Mouse (Mus musculus) ES-Bruce4 (cell line): Measurements from ENCODE around the gene Aaas.

ENCODE experiments used
- CTCF ChIP-seq: IDR thresholded peaks from one replicate; pipeline ENCODE4 v1.8.1; 2011; ENCODE audit warnings: low read depth, low read length
- EP300 ChIP-seq: IDR thresholded peaks from 2 replicates; pipeline ENCODE4 v1.6.1; 2011; ENCODE audit warnings: low read depth, low read length; ENCODE audit not compliant: insufficient read depth
- POLR2A ChIP-seq: IDR thresholded peaks from one replicate; pipeline ENCODE4 v1.8.1; 2011; ENCODE audit warnings: low read length; ENCODE audit not compliant: insufficient read depth

DNA sequence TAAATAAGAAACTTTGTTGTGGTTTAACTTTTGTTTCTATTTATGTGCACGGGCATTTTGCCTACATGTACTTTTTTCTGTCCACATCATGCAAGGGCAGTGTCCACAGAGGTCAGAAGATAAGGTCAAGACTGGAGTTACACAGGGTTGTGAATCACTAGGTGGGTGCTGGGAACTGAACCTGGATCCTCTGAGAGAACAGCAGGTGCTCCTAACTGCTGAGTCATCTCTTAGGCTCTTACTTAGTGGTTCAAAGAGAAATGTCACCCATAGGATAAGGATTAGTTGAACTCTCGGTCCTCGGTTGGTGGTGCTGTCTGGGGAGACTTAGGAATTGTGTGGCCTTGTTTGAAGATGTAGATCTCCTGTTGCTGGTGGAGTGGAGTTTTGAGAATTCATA lies 38.4 kb upstream of the Aaas start:
- no peak for TF ChIP-seq CTCF
- no peak for TF ChIP-seq POLR2A
- TF ChIP-seq EP300 = no peak
